Mouse (Mus musculus) CD4-positive helper T cell, adult 2 months (primary cell): ENCODE measurements around the gene Gngt2.
A peak's percentile ranks its signal among the peaks of the same experiment; 100 is the strongest.

ENCODE experiments used
- DNase-seq: peaks from one replicate; pipeline ENCODE4 v3.0.0-alpha.2; 2012; ENCODE audit warnings: low read depth, missing footprints, low spot score

The Gngt2 gene

GRCm38 (mm10) chr11:95837059-95837458 lies at the start of gene Gngt2:
Gngt2 (plus strand) TSS chr11:95837216.
- no peak for DNase-seq

GRCm38 (mm10) chr11:95789451-95789891 lies 47.5 kb upstream of the Gngt2 start:
- no peak for DNase-seq

GRCm38 (mm10) chr11:95791787-95792186 lies 45.2 kb upstream of the Gngt2 start:
- DNase-seq, result no peak

GRCm38 (mm10) chr11:95792950-95793509 lies 44.0 kb upstream of the Gngt2 start:
- no peak for DNase-seq

- no peak for DNase-seq
These were observed 42.8 kb upstream of the Gngt2 start for GRCm38 (mm10) chr11:95794201-95794600.

DNA sequence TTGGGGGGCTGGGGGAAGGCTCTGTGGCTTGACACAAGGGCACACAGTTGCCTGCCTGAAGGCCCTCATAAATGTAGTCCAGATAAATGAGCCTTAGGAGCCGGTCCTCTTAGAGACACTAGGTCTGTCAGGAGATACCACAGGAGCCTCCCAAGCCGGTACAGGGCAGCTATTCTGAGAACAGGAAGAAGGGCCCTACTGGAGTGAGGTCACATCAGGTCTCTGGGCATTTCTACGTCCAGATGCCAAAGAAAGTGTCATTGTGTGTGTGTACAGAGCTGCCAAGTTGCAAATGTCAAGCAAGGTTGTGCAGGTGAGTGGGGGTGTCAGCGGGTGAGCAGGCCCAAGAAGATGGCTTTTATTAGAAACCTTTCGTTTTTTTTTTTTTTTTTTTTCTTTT lies 41.4 kb upstream of the Gngt2 start:
- DNase-seq, result no peak

DNA sequence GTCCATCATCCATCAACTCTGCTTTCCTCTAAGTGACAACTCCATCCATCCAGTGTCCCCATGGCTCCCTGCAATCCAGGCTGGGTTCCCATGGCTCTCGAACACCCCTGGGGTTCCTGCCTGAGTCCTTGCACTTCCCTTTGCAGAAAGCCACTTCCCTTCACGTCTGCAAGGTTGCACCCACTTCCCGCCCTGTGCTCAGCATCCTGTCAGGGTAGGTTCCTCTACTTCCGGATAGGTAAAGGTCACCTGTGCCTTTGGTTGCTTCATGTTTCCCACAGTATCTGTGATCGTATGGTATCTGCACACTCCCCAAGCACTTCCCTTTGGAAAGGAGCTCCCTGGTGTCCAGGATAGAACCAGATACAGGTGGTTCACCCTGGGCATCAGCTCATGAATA lies 32.0 kb upstream of the Gngt2 start:
- peak; percentile 53 for DNase-seq

DNA sequence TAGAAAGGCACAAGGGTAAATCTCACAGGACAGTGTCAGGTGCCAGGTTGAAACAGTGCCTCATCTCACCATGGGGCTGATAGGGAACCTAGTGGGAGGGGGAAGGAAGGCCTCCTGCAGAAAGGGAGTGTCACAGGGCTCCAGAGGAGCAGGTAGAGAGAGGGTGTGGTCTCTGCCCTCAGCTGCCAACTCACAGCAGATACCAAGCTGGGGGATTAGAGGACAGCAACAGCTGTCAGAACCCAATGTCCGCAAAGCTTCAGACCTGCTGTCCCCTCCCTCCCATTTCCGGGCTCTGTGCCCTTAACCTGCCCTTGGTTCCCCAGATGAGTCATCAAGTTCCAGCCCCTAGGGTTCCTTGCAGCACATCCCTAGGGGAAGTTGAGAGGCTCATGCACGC lies 31.5 kb upstream of the Gngt2 start:
- DNase-seq, result no peak

GRCm38 (mm10) chr11:95807884-95808283 lies 29.1 kb upstream of the Gngt2 start:
- DNase-seq, result no peak

DNA sequence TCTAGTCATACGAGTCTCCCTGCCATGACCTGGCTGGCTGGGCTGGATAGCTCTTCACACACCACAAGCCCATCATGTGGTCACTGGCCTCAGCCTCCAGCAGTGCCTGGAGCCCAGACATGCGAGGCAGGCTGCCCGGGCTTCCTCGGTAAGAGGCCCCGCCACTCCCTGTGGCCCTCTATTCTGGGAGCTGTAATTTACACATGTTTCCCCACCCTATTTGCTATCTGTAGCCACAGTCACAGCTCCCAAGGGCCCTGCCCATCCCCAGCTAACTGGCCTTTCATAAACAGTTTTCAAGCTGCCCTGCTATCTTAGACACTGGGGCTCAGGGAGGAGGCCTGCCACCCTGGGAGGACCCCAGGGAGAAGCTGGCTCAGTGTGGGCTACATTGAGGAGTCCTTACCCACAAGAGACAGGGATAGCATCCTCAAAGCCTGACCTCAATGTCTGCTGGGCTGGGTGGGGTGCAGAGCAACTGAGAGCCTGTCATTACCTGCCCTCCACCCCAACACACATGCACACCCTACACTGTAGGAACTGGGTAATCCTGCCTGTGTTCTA lies 28.5 kb upstream of the Gngt2 start:
- DNase-seq, result no peak

GRCm38 (mm10) chr11:95809603-95810002 lies 27.4 kb upstream of the Gngt2 start:
- DNase-seq, result no peak

DNA sequence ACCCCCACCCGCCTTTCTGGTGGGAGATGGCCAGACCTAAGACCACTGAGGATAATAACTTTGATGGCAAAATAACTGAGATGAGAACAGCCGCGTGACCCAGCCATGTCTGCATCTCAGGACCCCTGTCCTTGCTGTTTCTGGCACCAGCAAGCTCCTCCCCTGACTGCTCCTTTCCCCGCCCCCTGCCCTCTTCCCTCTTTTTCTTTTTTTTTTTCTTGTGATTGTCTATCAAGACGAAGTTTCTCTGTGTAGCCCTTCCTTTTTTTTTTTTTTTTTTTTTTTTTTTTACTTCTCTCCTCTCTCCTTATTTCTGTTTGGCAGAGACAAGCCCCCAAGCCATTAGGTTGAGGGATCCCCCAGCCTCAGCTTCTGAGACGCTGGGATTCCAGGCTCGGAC lies 26.2 kb upstream of the Gngt2 start:
- DNase-seq, result no peak

- DNase-seq, result no peak
These were observed 25.3 kb upstream of the Gngt2 start for GRCm38 (mm10) chr11:95811741-95812140.

GRCm38 (mm10) chr11:95812224-95812623 lies 24.8 kb upstream of the Gngt2 start:
- no peak for DNase-seq

- DNase-seq, result no peak
These were observed 22.9 kb upstream of the Gngt2 start for GRCm38 (mm10) chr11:95814101-95814500.

DNA sequence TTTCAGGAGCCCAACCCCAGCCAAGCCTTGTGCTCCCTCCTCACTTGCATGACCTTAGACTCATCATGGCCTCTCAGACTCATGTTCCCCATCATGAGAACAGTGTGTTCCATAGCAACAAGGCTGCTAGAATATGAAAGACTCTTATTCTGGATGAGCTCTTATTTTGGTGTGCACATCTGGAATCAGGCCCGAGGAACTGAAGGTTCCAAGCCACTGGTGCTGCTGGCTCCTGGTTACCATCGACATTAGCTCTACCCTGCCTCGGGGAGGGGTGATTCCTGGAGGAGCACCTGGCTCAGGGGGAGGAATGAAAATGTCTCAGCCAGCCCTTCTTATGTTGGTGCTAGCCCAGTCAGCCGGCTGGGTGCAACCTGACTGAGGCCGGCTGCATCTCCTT lies 22.2 kb upstream of the Gngt2 start:
- no peak for DNase-seq

DNA sequence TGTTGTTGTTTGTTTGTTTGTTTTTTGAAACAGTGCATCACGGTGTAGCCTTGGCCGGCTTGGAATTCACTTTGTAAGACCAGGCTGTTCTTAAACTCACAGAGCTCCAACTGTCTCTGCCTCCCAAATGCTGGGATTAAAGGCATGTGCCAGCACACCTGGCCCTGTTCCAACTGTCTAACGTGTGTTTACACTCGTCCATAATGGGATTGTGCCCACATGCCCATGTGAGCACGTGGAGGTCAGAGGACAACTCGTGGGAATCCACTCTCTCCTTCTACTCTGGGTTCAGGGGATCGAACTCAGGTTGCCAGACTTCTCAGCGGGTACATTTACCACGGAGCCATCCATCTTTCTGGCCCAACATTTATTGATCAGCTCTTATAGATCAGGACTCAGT lies 21.6 kb upstream of the Gngt2 start:
- no peak for DNase-seq

DNA sequence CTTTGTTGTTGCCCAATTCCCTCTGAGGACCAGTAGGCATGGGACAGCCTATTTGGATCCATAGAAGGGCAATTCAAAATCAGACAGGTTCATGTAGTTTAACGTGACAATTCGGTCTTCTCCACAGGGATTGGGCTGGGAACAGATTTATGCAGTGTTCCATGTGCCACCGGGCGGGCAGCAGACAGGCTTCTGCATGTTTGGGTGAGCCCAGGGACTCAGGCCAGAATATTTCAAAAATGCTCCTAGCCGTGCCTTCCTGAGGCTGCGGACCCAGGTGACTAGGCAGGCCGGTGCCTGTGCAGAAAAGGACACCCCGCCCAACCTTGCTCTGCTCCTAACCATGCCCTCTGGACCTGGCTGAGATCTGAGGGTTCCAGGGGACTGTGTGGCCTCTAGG lies 17.9 kb upstream of the Gngt2 start:
- DNase-seq, result no peak

- no peak for DNase-seq
These were observed 15.5 kb upstream of the Gngt2 start for GRCm38 (mm10) chr11:95821511-95821910.

DNA sequence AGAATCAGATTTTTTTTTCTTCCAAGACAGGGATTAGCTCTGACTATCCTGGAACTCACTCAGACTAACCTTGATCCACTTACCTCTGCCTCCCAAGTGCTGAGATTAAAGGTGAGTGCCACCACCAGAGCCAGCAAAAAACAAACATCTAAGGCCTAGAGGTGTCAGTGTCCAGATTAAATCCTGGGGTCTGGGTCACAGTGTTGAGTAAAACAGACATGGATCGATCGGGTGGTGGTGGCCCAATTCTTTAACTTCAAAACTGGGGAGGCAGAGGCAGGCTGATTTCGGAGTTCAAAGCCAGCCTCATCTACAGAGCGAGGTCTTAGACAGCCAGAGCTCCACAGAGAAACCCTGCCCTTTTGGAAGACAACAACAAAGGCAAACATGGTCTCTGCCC lies 14.6 kb upstream of the Gngt2 start:
- DNase-seq, result no peak

DNA sequence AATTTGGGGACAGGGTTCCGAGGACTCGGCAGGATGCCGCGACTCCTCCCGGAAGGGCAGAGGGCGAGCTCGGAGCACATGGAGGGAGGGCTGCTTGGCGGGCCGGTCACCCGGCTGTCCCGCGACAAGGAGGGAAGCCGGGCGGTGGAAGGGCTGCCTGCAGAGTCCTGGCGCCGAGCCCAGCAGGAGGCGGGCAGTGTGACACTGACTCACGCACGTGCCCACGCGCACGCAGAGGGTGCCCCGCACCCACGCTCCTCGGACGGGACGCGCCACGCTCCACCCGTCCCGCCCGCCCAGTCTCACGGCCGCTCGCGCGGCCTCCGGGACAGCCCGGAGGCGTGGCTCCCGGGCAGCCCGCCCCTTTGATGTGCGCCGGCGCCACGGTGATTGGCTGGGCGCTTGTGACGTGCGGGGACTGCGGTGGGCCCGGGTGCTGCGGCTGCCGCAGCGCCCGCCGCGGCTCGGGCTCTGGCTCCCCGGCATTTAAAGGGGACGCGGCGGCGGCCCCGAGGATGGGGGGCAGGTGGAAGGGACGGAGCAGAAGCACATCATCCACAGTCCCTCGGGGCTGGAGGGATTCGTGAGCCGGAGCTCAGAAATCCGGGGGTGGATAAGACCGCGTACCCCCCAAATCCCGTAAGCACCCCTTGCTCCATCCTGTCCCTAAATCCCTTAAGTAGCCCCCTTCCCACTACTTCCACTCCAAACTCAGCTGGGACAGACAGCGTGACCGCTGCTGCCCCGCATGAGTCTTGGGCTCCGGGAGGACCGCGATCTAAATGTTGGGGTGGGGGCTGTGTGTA lies 12.7 kb upstream of the Gngt2 start, which contains the start of gene Phospho1:
TSS of gene Phospho1 (plus strand) at position 429 of the 806 bp plus-strand sequence.
- peak; percentile 94 for DNase-seq

DNA sequence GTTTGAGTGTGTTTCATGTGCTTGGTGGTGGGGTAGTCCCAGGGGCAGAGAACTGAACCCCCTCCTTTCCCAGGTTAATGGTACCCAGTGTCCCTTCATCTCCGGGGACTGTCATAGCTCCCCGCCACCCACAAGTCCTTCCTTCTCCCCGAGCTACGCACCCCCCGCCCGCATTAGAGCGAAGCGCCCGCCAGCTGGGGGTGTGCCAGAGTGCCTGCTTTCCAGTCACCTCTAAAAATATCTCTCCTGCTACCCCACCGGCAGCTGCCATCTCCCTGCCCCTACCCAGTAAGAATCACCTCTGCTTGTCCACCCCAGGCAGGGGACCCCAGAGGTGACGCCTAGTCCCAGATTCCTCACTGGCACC lies 12.2 kb upstream of the Gngt2 start:
- peak; percentile 45 for DNase-seq

DNA sequence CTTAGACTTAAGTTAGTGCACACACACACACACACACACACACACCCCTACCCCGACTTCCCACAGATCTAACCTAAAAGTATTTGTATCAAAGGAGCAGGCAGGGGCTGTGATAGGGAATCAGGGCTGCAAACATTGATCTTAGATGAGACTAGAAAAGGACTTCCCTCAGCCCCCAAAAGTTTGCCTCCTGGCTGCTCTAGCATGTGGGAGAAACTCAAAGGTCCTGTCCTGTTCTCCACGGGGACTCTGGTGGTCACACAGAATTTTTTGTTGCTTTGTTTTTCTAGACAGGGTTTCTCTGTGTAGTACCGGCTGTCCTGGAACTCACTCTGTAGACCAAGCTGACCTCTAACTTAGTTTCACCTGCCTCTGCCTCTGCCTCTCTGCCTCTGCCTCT lies 11.4 kb upstream of the Gngt2 start:
- DNase-seq, result no peak
